Mouse (Mus musculus): ENCODE results near the gene Wee2. TPM values are rescaled to one million over a fixed set of nuclear protein-coding genes. Genes with fewer than 3 reads are reported as not detected.
A peak's percentile ranks its signal among the peaks of the same experiment; 100 is the strongest.

Wee2 gene
- total and polyA plus RNA-seq, 3 experiments = not detected

DNA sequence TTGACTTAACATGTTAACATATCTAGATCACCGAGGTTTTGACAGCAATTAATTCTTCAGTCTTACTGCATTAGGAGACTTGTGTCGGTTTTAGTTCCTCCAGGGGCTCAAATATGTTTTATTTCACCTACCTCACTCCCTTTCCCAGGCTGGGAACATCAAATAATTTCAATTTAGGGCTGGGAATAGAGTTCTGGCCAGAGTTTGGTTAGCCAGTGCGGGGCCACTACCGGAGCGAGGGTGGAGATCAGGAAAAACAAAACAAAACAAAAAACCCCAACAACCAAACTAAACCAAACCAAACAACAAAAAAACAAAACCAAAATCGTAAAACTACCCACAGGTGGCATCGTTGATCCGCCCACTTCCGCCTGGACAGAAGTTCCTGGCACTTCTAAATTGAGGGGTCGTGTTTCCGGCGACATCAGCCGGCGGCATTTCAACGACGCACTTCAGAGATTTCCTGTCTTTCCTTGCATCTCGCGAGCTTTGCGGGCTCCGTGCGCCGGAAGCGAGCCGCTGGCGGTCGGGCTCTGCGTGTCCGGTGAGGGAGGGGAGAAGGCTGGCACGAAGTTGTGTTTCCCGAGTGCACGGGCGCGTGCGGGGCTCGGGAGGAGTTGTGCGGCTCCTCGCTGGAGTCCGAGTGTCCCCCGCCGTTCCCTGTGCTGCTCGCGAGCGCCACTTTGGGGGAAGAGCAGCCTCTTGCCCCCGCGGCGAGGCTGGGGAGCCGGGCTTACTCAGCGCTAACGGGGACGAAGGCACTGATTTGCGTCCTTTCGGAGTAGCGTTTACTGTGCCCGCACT lies 32.2 kb downstream of the Wee2 start, which contains the start of gene Ssbp1 (continued):
- TF ChIP-seq USF1 (IDR thresholded peaks at IDR 0.05; ENCODE audit: low read depth, low read length) (no peak), MEF2A (IDR thresholded peaks at IDR 0.05; ENCODE audit: extremely low read depth, insufficient replicate concordance, low read depth, low read length, poor library complexity, severe bottlenecking) (no peak), MAX (IDR thresholded peaks at IDR 0.05; ENCODE audit: low read length) (peak; percentile 42; the same call in 1 of the 2 replicates), POLR2AphosphoS2 (IDR thresholded peaks at IDR 0.05; ENCODE audit: low read length) (peak; percentile 88), ZMIZ1 (IDR thresholded peaks at IDR 0.05; ENCODE audit: low read depth, low read length) (peak; percentile 72), GABPA (IDR thresholded peaks at IDR 0.05; ENCODE audit: low read depth, low read length) (no peak), ZC3H11A (IDR thresholded peaks at IDR 0.05; ENCODE audit: low read depth, low read length) (no peak), POLR2A (IDR thresholded peaks at IDR 0.05; ENCODE audit: control insufficient read depth in 1 of 2, insufficient read depth in 1 of 2, low read depth in 1 of 2, low read length in 2 of 2, poor library complexity in 1 of 2) (peak; percentile 93 to 96), MAZ (IDR thresholded peaks at IDR 0.05; ENCODE audit: low read depth, low read length) (no peak), MYC (IDR thresholded peaks at IDR 0.05; ENCODE audit: low read depth, low read length) (peak; percentile 57; the same call in 1 of the 2 replicates), HCFC1 (IDR thresholded peaks at IDR 0.05; ENCODE audit: low read depth, low read length) (peak; percentile 97), ETS1 (IDR thresholded peaks at IDR 0.05; ENCODE audit: low read depth, low read length) (peak; percentile 68)

GRCm38 (mm10) chr6:40471720-40472010 lies 32.8 kb downstream of the Wee2 start:
- Histone ChIP-seq H3K4me1 (ENCODE audit: control insufficient read depth in 1 of 2, insufficient read depth in 2 of 2, low read length in 2 of 2) (peaks cover 0 to 10% of the 10 kb centered on the region in 2 experiments; a peak in 2 of 4 replicates), H3K9me3 (replicated peaks; ENCODE audit: insufficient read depth, low read length) (no peaks in the 10 kb centered on the region), H3K36me3 (ENCODE audit: control insufficient read depth in 1 of 2, insufficient read depth in 2 of 2, low read length in 2 of 2) (peaks cover 0 to 6% of the 10 kb centered on the region in 2 experiments; a peak in 3 of 4 replicates), H3K27me3 (ENCODE audit: control insufficient read depth in 1 of 2, insufficient read depth in 2 of 2, low read length in 2 of 2) (no peaks in the 10 kb centered on the region; a peak in 1 of 4 replicates), H3K4me3 (ENCODE audit: control insufficient read depth in 1 of 2, insufficient read depth in 1 of 2, low read depth in 2 of 2, low read length in 2 of 2) (peak overlapping the region; percentile 60 to 81), H3K27ac (ENCODE audit: control insufficient read depth, low read depth, low read length) (peak overlapping the region; percentile 53), H3K9ac (ENCODE audit: control insufficient read depth, low read depth, low read length, poor library complexity, severe bottlenecking) (peak overlapping the region; percentile 83), H3K79me2 (ENCODE audit: control insufficient read depth, insufficient read depth, low read length, poor library complexity) (peaks cover 11% of the 10 kb centered on the region)
- TF ChIP-seq TCF12 (IDR thresholded peaks at IDR 0.05; ENCODE audit: low read depth, low read length) = no peak
- no peak for TF ChIP-seq TBP (IDR thresholded peaks at IDR 0.05; ENCODE audit: low read depth, low read length)
- TF ChIP-seq KAT2A (conservative IDR thresholded peaks at IDR 0.05; ENCODE audit: low read depth, low read length) = no peak
- peak; percentile 1; the same call in 1 of the 2 replicates for TF ChIP-seq MXI1 (IDR thresholded peaks at IDR 0.05; ENCODE audit: low read depth, low read length)
- no peak for TF ChIP-seq MYB (IDR thresholded peaks at IDR 0.05; ENCODE audit: low read depth, low read length)
- TF ChIP-seq HCFC1 (IDR thresholded peaks at IDR 0.05; ENCODE audit: low read depth, low read length) = no peak
- no peak for TF ChIP-seq RCOR1 (IDR thresholded peaks at IDR 0.05; ENCODE audit: low read depth, low read length)
- DNase-seq (ENCODE audit: low read depth, low spot score) = peak; percentile 44
